Mouse (Mus musculus) heart, postnatal 0 days (tissue): ENCODE measurements at regions not wholly inside any gene's neighbourhood (a gene's known extent, or its start where the extent isn't known, plus 50 kb on each side); places are given as distances from the start of the nearest gene placed in this dataset.

Source experiments
- CTCF ChIP-seq: IDR thresholded peaks from 2 replicates; pipeline ENCODE4 v1.5.1; 2016; ENCODE audit warnings: antibody characterized with exemption, control low read depth, low read depth
- EP300 ChIP-seq: IDR thresholded peaks from 2 replicates; pipeline ENCODE4 v1.6.1; 2016; ENCODE audit warnings: antibody characterized with exemption, low read depth

GRCm38 (mm10) chr10:126176759-126177473 lies 210.9 kb downstream of the Lrig3 start:
- no peak for TF ChIP-seq CTCF
- no peak for TF ChIP-seq EP300
